Mouse (Mus musculus): Measurements from ENCODE around the gene Egln3.

- TF ChIP-seq CTCF (IDR thresholded peaks at IDR 0.05; ENCODE audit: low read depth): no peak
- TF ChIP-seq EP300 (IDR thresholded peaks at IDR 0.05; ENCODE audit: low read depth): no peak
These were observed 2.8 kb downstream of the Egln3 start for GRCm38 (mm10) chr12:54200856-54201255.
